Mouse (Mus musculus): Measurements from ENCODE around the gene Chchd2. TPM values are rescaled to one million over a fixed set of nuclear protein-coding genes. Genes with fewer than 3 reads are reported as not detected.

The Chchd2 gene
- polyA plus RNA-seq (2014; fragmentation: Illumina TruSeq; extraction: RNeasy Lipid Tissue Mini Kit (QIAGEN cat#74804)): 369 TPM

GRCm38 (mm10) chr5:129886911-129887636 lies at the start of gene Chchd2:
Gene Chchd2 (minus strand): TSS chr5:129887470.

DNA sequence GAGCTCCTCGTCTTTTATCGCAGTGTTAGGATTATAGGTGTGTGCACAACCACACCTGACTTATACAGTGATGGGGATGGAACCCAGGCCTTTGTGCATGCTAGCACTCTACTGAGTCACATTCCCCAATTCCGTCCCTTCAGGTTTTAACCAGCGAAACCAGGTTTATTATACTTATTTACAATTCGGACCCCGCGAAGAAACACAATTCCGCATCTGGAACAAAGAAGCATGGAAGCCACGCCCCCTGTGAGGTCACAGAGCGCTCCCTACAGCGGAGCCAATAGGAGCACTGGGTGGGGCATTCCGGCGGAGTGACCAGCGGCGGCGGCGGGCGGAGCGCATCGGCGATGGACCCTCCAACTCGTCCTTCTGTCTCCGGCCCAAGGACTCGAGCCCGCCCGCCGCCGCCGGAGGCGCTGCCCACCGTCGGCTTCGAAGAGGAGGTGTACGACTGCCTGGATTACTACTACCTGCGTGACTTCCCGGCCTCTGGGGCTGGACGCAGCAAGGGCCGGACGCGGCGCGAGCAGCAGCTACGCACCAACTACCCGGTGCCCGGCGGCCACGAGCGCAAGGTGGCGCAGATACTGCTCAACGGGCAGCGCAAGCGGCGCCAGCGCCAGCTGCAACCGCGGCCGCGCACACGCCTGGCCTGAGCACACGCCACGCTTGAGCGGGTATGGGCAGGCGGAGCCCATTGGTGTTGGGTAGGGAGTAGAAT lies 21.1 kb upstream of the Chchd2 start, which contains the start of gene Nupr1l:
TSS of gene Nupr1l (plus strand) at position 299 of the 724 bp plus-strand sequence.

GRCm38 (mm10) chr5:129898449-129898848 lies 11.2 kb upstream of the Chchd2 start, which contains the start of gene Phkg1:
Gene Phkg1 (minus strand): TSS chr5:129898549.

GRCm38 (mm10) chr5:129895198-129896088 lies 8.2 kb upstream of the Chchd2 start, which contains the start of gene Zbed5:
Gene Zbed5 (plus strand): TSS chr5:129895723.

GRCm38 (mm10) chr5:129846752-129847557 lies 40.3 kb downstream of the Chchd2 start, which contains the start of gene Sumf2:
Gene Sumf2 (plus strand): TSS chr5:129846986.

Other genes with a start within 250 kb of the Chchd2 start
- 6.6 TPM for gene Zfp11, start 217.4 kb downstream of the Chchd2 start, polyA plus RNA-seq (2014; fragmentation: Illumina TruSeq; extraction: RNeasy Lipid Tissue Mini Kit (QIAGEN cat#74804))
- gene Sept14, start 179.0 kb downstream of the Chchd2 start, polyA plus RNA-seq (2014; fragmentation: Illumina TruSeq; extraction: RNeasy Lipid Tissue Mini Kit (QIAGEN cat#74804)): not detected
- gene Mrps17, start 172.0 kb downstream of the Chchd2 start, polyA plus RNA-seq (2014; fragmentation: Illumina TruSeq; extraction: RNeasy Lipid Tissue Mini Kit (QIAGEN cat#74804)): 78.4 TPM
- 68.7 TPM for gene Nipsnap2, start 162.4 kb downstream of the Chchd2 start, polyA plus RNA-seq (2014; fragmentation: Illumina TruSeq; extraction: RNeasy Lipid Tissue Mini Kit (QIAGEN cat#74804))
- 5.0 TPM for gene Psph, start 100.0 kb downstream of the Chchd2 start, polyA plus RNA-seq (2014; fragmentation: Illumina TruSeq; extraction: RNeasy Lipid Tissue Mini Kit (QIAGEN cat#74804))
- 6.5 TPM for gene Sumf2, start 40.5 kb downstream of the Chchd2 start, polyA plus RNA-seq (2014; fragmentation: Illumina TruSeq; extraction: RNeasy Lipid Tissue Mini Kit (QIAGEN cat#74804))
- 18.1 TPM for gene Zbed5, start 8.3 kb upstream of the Chchd2 start, polyA plus RNA-seq (2014; fragmentation: Illumina TruSeq; extraction: RNeasy Lipid Tissue Mini Kit (QIAGEN cat#74804))
- 0.54 TPM for gene Phkg1, start 11.1 kb upstream of the Chchd2 start, polyA plus RNA-seq (2014; fragmentation: Illumina TruSeq; extraction: RNeasy Lipid Tissue Mini Kit (QIAGEN cat#74804))
- 2.2 TPM for gene Nupr1l, start 21.1 kb upstream of the Chchd2 start, polyA plus RNA-seq (2014; fragmentation: Illumina TruSeq; extraction: RNeasy Lipid Tissue Mini Kit (QIAGEN cat#74804))
- 90.0 TPM for gene Vkorc1l1, start 54.5 kb upstream of the Chchd2 start, polyA plus RNA-seq (2014; fragmentation: Illumina TruSeq; extraction: RNeasy Lipid Tissue Mini Kit (QIAGEN cat#74804))
- gene Gusb, start 115.6 kb upstream of the Chchd2 start, polyA plus RNA-seq (2014; fragmentation: Illumina TruSeq; extraction: RNeasy Lipid Tissue Mini Kit (QIAGEN cat#74804)): 28.1 TPM
- gene Asl, start 141.8 kb upstream of the Chchd2 start, polyA plus RNA-seq (2014; fragmentation: Illumina TruSeq; extraction: RNeasy Lipid Tissue Mini Kit (QIAGEN cat#74804)): 2.6 TPM
- gene Crcp, start 141.8 kb upstream of the Chchd2 start, polyA plus RNA-seq (2014; fragmentation: Illumina TruSeq; extraction: RNeasy Lipid Tissue Mini Kit (QIAGEN cat#74804)): 14.1 TPM
- gene Tpst1, start 185.9 kb upstream of the Chchd2 start, polyA plus RNA-seq (2014; fragmentation: Illumina TruSeq; extraction: RNeasy Lipid Tissue Mini Kit (QIAGEN cat#74804)): 33.9 TPM

All from ovary, adult 10 weeks (tissue).